Mouse (Mus musculus): Measurements from ENCODE around the gene Egfl7. TPM values are rescaled to one million over a fixed set of nuclear protein-coding genes. Genes with fewer than 3 reads are reported as not detected.

The Egfl7 gene
- total and polyA plus RNA-seq, 2 experiments from 2014 or later, result 52.8 to 63.9 TPM

DNA sequence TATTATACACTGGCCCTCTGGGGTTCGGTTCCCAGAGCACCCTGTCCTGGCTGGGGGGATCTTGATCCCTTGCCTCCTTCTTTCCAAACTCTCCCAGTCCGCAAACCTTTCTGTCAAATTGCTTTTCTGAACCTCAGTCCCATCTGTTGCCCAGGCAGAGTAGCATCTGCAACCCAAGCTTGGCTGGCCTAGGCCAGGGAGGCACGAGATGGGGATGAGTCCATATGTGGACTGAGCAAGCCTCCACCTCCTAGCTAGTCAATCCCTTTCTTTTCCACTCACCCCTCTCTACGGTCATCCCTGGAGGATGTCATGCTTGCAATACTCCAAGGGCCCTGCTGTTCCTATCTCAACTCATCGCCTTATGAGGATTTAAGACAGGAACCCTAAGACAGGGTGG is 22.8 kb downstream of the Egfl7 start:
- no peaks in the 10 kb centered on the region for H3K36me3 ChIP-seq (ENCODE audit: insufficient read depth)
- H3K9me3 ChIP-seq (ENCODE audit: low read length), result no peaks in the 10 kb centered on the region
- TF ChIP-seq CTCF (IDR thresholded peaks at IDR 0.05; ENCODE audit: low read depth), result no peak
- no peak overlapping the region for H3K4me3 ChIP-seq (ENCODE audit: low read depth, low read length)
- no peaks in the 10 kb centered on the region for H3K4me1 ChIP-seq (ENCODE audit: insufficient read depth)
- peaks cover 14% of the 10 kb centered on the region; the same call in 1 of the 2 replicates for H3K27me3 ChIP-seq (ENCODE audit: insufficient read depth, low read length)
- DNase-seq, result no peak
- 87% methylated on average over 5 of the region's 5 CpGs for WGBS
- H3K4me2 ChIP-seq (ENCODE audit: low read depth), result no peak overlapping the region
- H3K27ac ChIP-seq (ENCODE audit: low read depth, low read length), result no peak overlapping the region
- no peak overlapping the region for H3K9ac ChIP-seq
- ATAC-seq, result no peak

DNA sequence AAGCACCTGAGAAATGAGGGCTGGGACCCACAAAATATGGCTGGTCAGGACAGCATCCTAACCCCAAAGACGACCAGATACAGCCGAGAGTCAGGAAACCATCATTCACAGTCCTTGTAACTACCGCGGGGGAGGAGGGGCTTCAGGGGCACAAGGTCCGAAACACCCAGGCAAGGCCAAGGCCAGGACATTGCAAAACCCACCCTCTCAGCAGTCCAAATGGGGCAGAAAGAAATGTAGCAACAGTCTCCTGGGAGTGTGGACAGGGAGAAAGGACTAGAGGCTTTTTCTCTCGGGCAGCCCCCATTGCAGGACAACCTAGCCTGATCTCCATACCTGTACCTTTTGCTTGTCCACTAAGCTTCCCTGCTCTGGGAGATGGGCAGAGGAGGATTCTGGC is 23.3 kb downstream of the Egfl7 start:
- DNase-seq (no peak), ATAC-seq (no peak)
- peaks cover 14% of the 10 kb centered on the region; the same call in 1 of the 2 replicates for H3K27me3 ChIP-seq (ENCODE audit: insufficient read depth, low read length)
- peak overlapping the region; percentile 54 for H3K9ac ChIP-seq
- peak overlapping the region; percentile 83 for H3K4me2 ChIP-seq (ENCODE audit: low read depth)
- WGBS, result 31% methylated on average over 6 of the region's 6 CpGs
- TF ChIP-seq CTCF (IDR thresholded peaks at IDR 0.05; ENCODE audit: low read depth), result no peak
- H3K36me3 ChIP-seq (ENCODE audit: insufficient read depth), result no peaks in the 10 kb centered on the region
- H3K9me3 ChIP-seq (ENCODE audit: low read length), result no peaks in the 10 kb centered on the region
- no peaks in the 10 kb centered on the region for H3K4me1 ChIP-seq (ENCODE audit: insufficient read depth)
- H3K4me3 ChIP-seq (ENCODE audit: low read depth, low read length), result peak overlapping the region; percentile 56
- no peak overlapping the region for H3K27ac ChIP-seq (ENCODE audit: low read depth, low read length)

DNA sequence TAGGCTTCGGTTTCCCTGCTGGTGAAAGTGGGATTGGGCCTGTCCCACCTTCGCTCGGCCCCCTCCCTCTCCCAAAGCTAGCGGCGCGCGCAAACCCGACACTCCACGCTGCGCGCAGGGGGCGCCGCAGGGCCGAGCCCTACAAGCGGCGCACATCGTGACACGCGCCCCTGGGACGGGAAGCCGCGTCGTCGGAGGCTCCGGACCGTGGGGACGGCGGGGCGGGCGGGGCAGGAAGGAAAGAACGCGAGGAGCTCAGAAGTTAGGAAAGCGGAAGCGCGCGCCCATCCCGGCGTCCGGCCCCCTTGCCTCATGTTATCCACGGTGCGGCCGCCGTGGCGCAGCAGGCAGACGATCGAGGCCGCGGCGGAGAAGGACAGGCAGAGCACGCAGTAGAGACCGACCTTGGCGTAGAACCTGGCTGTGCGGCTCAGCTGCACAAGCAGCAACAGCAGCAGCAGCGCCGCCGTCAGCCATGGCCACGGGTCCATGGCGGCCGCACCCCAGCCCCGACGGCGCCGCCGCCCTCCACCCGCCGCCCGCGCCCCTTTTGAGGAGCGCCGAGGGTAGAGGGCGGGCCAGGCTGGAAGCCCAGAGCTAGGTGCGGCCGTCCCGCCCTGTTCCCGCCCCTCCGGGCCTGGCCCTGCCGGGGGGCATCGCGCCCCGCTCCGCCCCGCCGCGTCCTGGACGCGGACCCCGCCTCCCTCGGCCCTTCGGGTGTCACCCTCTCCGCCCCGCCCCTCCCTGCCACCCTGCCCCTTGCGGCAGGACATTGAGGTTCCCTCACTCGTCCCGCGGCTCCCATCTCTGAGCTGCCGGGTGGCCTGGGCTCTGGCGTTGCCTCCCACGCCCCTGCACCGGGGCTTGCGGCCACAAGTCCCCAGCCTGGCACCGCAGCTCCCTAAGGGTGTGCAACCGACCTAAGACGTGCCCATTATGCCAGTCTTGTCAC is 24.2 kb downstream of the Egfl7 start, which contains the start of gene Agpat2:
Gene Agpat2, minus strand, starts transcription at position 698 of the 952 bp plus-strand sequence.
- TF ChIP-seq CTCF (IDR thresholded peaks at IDR 0.05; ENCODE audit: low read depth), result peak; percentile 64
- H3K9me3 ChIP-seq (ENCODE audit: low read length), result no peaks in the 10 kb centered on the region
- H3K27ac ChIP-seq (ENCODE audit: low read depth, low read length), result 0 out of 2 replicates have a peak within 1 kb of the TSS, but pooled peaks have one; percentile 35

DNA sequence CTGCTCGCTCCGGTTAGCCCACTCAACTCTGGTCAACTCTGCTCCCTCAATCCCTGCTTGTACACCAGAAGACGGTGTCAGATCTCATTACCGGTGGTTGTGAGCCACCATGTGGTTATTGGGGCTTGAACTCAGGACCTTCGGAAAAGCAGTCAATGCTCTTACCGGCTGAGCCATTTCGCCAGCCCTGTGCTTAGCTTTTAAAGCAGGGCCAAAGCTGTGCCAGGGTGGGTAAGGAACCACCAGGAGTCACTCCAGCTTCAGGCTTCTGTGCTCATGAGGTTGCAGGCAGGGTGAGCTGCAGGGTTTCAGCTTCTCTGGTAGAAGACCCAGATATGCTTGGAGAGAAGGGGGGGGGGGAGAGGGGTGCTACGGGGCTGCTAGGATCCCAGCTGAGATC is 25.5 kb downstream of the Egfl7 start:
- no peak for TF ChIP-seq CTCF (IDR thresholded peaks at IDR 0.05; ENCODE audit: low read depth)
- Histone ChIP-seq H3K9me3 (ENCODE audit: low read length) (no peaks in the 10 kb centered on the region), H3K36me3 (ENCODE audit: insufficient read depth) (no peaks in the 10 kb centered on the region), H3K4me2 (ENCODE audit: low read depth) (no peak overlapping the region), H3K27ac (ENCODE audit: low read depth, low read length) (no peak overlapping the region), H3K4me3 (ENCODE audit: low read depth, low read length) (no peak overlapping the region), H3K9ac (no peak overlapping the region), H3K27me3 (ENCODE audit: insufficient read depth, low read length) (peaks cover 14% of the 10 kb centered on the region; the same call in 1 of the 2 replicates), H3K4me1 (ENCODE audit: insufficient read depth) (no peaks in the 10 kb centered on the region)
- no peak for ATAC-seq
- DNase-seq, result no peak
- 87% methylated on average over 8 of the region's 8 CpGs for whole genome bisulfite sequencing

More for the DNA sequence above, 24.2 kb downstream of the Egfl7 start, which contains the start of gene Agpat2:
- Histone ChIP-seq H3K4me1 (ENCODE audit: insufficient read depth) (no peaks in the 10 kb centered on the region), H3K9ac (peak within 1 kb of the TSS; percentile 54), H3K4me2 (ENCODE audit: low read depth) (peak within 1 kb of the TSS; percentile 83), H3K36me3 (ENCODE audit: insufficient read depth) (no peaks in the 10 kb centered on the region), H3K4me3 (ENCODE audit: low read depth, low read length) (peak within 1 kb of the TSS; percentile 56), H3K27me3 (ENCODE audit: insufficient read depth, low read length) (peaks cover 14% of the 10 kb centered on the region; the same call in 1 of the 2 replicates)
- DNase-seq (peak; percentile 83), ATAC-seq (peak; percentile 93)
- 1% methylated on average over 97 of the region's 103 CpGs for WGBS

DNA sequence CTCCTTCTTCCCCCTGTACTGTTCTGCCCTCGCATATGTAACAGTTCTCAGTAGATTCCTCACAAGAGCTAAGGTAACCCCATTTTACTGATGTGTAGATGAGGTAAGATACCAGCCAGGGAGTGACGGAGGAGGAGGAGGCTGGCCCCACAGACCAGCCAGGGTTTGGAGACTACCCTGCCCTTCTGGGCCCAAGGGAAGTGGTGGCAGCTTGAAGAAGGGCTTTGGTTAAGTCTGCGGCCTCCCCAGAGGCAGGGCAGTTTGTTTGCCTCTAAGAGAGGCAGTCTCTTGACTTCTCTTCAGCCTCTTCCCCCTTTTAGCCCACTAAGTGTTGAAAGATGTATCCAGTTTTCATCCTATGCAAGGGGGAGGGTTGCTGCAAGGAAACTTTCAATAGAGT is 26.8 kb downstream of the Egfl7 start:
- WGBS, result 78% methylated on average over 3 of the region's 3 CpGs

DNA sequence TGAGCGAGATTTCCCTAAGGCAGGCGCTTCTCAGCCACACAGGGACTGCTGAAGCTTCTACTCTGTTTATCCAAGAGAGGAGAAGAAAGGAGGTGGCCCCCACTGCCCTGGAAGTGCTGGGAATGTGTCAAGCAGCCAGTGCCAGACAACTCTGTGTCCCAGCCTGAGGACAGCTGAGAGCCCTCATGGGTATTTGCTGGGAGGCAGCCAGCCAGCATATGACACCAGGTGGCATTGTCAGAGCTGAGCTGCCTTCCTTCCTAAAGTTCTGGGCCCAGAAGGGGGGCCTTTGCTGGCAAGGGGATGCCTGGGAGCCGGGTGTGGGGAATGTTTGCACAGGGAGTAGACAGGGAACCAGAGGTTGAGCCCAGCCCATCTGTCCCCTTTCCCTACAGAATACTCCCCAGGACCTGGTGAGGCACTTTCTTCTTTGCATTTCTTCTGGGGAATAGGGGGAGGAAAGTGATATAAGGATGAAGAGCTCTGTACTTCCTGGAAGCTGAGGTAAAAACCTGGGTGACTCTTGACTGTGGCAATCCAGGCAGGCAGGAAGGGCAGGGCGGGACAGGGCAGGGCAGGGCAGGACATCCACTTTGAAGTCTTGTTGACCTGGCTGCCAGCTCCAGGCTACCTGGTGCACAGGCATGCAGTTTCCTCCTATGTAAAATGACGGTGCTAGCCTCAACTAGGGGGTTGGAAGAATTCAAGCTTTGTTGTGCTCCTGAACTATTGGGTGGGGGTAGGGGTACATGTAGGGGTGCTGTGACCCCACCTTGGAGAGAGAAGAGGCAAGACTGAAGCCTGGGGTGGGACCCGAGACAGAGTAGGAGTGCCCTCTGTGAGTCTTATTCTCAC is 27.5 kb downstream of the Egfl7 start:
- Histone ChIP-seq H3K27me3 (ENCODE audit: insufficient read depth, low read length) (peaks cover 14% of the 10 kb centered on the region; the same call in 1 of the 2 replicates), H3K27ac (ENCODE audit: low read depth, low read length) (no peak overlapping the region), H3K9me3 (ENCODE audit: low read length) (no peaks in the 10 kb centered on the region), H3K4me1 (ENCODE audit: insufficient read depth) (no peaks in the 10 kb centered on the region), H3K4me3 (ENCODE audit: low read depth, low read length) (no peak overlapping the region), H3K4me2 (ENCODE audit: low read depth) (no peak overlapping the region), H3K9ac (no peak overlapping the region), H3K36me3 (ENCODE audit: insufficient read depth) (no peaks in the 10 kb centered on the region)
- TF ChIP-seq CTCF (IDR thresholded peaks at IDR 0.05; ENCODE audit: low read depth), result no peak
- no peak for ATAC-seq
- 53% methylated on average over 6 of the region's 6 CpGs for WGBS
- no peak for DNase-seq

More for the DNA sequence above, 26.8 kb downstream of the Egfl7 start:
- H3K36me3 ChIP-seq (ENCODE audit: insufficient read depth), result no peaks in the 10 kb centered on the region
- peaks cover 14% of the 10 kb centered on the region; the same call in 1 of the 2 replicates for H3K27me3 ChIP-seq (ENCODE audit: insufficient read depth, low read length)
- ATAC-seq (no peak), DNase-seq (no peak)
- no peak overlapping the region for H3K4me2 ChIP-seq (ENCODE audit: low read depth)
- no peak for TF ChIP-seq CTCF (IDR thresholded peaks at IDR 0.05; ENCODE audit: low read depth)
- no peak overlapping the region for H3K4me3 ChIP-seq (ENCODE audit: low read depth, low read length)
- no peaks in the 10 kb centered on the region for H3K4me1 ChIP-seq (ENCODE audit: insufficient read depth)
- H3K9me3 ChIP-seq (ENCODE audit: low read length), result no peaks in the 10 kb centered on the region
- no peak overlapping the region for H3K27ac ChIP-seq (ENCODE audit: low read depth, low read length)
- no peak overlapping the region for H3K9ac ChIP-seq
